Mouse (Mus musculus) monocyte, adult 5-6 weeks (primary cell): ENCODE data around the gene Tenm2. TPM values are rescaled to one million over a fixed set of nuclear protein-coding genes. Genes with fewer than 3 reads are reported as not detected.

Source experiments
- ATAC-seq: fragments of 153-309, 156-312 bp; replicated peaks from 2 replicates; pipeline ENCODE4 v1.8.0; 2017; ENCODE audit warnings: mild to moderate bottlenecking; ENCODE audit not compliant: low TSS enrichment, insufficient number of reproducible peaks, severe bottlenecking, poor library complexity, low FRiP score
- total RNA-seq: library from RNA; stranded (forward); fragments of 200-1000, 200-491, 200-594 nt; gene quantifications from 3 replicates; pipeline ENCODE4 v1.2.3, GENCODE M21; 2017

The Tenm2 gene
- total RNA-seq, 1 experiment from 2014 or later: not detected

- no peak for ATAC-seq
These were observed 1082.3 kb downstream of the Tenm2 start for GRCm38 (mm10) chr11:36153450-36153849.

- no peak for ATAC-seq
These were observed 1082.8 kb downstream of the Tenm2 start for GRCm38 (mm10) chr11:36153011-36153410.

DNA sequence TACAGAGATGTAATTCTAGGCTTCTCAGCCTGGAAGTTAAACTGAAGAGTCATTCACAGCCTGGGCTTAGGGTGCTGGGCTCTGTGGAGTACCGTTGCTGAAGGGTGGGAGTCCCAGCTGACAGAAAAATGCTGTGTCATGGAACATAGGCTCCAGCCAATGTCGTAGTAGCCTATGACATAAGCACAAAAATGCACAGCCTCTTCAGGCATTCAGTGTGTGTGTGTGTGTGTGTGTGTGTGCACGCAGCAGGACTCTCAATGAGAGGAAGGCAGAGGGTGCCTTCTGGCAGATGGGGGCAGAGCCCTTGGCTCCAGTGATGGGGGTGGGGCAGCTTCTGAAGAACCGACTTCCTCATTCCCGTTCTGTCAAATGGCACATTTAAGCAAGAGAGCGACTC, 1083.5 kb downstream of the Tenm2 start:
- ATAC-seq: no peak

- ATAC-seq: no peak
These were observed 1086.7 kb downstream of the Tenm2 start for GRCm38 (mm10) chr11:36149092-36149491.

- no peak for ATAC-seq
These were observed 1090.7 kb downstream of the Tenm2 start for GRCm38 (mm10) chr11:36145057-36145456.

DNA sequence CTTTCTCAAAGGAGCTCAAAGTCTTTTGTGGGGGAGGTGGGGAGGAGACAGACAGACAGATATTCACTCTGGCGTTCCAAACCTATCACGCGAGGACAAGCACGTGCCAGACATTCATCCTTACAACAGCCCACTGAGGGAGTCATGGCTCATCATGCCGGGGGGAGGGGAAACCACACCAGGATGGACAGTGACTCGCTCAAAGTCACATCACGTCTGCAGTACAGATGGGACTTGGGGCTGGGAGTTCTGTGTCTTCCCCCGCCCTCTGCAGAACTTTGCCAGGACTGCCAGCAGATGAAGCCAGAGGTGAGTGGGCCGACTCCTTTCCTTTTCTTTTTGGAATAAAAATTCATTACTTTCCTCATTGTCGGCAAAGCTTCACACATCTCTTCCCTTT, 1095.4 kb downstream of the Tenm2 start:
- ATAC-seq: no peak

DNA sequence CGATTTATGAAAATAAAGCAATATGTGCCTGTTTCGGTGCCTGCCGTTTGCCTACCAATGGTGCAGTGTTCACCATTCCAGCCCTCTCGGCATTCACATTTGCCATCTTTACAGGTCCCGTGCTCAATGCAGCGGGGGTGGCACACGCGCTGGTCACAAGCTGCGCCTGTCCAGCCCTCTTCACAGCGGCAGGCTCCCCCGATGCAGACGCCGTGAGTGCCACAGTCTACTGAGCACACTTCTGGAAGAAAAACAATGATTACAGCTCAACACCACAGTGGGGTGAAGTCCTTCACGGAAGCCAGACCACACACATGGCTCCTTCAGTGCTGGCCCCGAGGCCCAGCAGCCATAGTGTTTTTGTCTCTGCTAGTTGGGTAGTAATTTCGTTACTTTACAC, 1096.2 kb downstream of the Tenm2 start:
- no peak for ATAC-seq

- ATAC-seq: no peak
These were observed 1097.9 kb downstream of the Tenm2 start for GRCm38 (mm10) chr11:36137840-36138239.

DNA sequence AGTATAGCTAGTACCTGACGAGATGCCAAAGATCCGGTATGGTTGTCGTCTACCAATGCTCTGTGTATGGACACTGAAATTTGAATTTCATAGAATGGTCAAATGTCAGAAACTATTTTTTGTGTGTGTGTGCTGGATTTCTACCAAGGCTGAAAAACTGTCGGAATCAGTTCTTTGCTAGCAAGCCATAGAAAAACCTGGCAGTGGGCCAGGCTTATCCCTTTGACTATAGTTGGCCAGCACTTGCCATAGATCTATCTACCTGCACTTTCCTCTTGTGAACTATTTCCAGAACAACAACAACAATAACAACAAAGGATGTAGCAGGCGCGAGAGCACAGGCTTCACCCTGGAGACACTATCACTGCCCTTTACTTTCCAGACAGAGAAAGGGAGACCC, 1098.5 kb downstream of the Tenm2 start:
- no peak for ATAC-seq

- ATAC-seq: no peak
These were observed 1101.1 kb downstream of the Tenm2 start for GRCm38 (mm10) chr11:36134645-36135044.

DNA sequence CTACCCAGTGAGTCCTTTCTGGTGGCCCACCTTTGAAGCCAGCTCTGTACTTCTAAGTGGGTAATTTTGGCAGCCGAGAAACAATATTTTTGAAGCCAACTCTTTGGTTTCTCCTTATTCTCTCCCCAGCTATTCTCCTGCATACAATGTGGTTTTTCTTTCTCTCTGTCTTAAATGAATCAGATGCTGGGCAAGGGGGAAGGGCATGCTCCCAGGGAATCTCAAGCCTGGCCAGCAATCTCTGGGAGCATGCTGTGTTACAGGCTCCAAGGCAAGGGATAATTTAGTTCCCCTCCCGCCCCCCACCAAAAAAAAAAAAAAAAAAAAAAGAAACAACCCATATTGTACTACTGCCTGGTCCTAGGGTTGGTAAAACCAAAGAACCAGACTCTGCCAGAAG, 1112.5 kb downstream of the Tenm2 start:
- ATAC-seq: no peak

GRCm38 (mm10) chr11:36121410-36121929, 1114.3 kb downstream of the Tenm2 start:
- no peak for ATAC-seq

DNA sequence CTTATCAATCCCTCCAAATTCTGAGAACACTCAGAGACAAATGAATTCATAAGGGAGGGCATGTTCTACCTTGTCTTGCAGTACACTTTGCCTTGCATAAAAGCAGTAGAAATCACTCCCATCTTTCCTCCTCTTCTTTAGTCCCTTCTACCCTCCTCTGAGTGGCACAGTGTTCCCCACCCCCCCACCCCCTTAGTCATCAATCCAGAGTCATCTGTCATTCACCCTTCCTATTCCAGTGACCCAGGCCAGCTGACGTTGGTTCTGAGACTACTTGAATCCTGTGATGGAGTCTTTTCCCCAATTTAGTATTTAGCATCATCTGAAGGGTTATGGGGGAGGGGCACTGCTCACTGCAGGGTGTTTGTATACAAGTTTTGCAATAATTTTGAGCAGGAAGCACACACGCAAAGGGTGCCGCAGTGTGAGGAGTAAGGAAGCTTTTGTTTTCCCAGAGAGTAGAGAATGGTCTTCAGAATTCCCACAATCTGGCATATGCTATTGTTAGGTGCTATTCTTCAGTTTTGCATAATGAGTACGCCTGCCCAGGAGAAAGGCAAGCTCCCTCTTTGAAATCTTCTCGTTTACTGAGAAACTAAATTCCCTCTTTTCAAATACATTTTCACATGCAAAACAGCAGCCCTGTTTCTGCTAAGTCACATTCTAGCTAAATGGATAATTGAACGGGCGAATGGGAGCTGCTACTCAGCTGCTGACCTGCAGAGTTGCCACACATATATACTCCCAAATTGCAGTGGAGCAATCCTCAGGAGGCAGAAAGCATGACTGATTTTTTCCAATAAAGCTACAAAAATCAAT, 1115.0 kb downstream of the Tenm2 start:
- no peak for ATAC-seq

GRCm38 (mm10) chr11:36113326-36113725, 1122.4 kb downstream of the Tenm2 start:
- no peak for ATAC-seq

GRCm38 (mm10) chr11:36108970-36109731, 1126.6 kb downstream of the Tenm2 start:
- ATAC-seq: no peak

- ATAC-seq: no peak
These were observed 1127.9 kb downstream of the Tenm2 start for GRCm38 (mm10) chr11:36107840-36108239.

DNA sequence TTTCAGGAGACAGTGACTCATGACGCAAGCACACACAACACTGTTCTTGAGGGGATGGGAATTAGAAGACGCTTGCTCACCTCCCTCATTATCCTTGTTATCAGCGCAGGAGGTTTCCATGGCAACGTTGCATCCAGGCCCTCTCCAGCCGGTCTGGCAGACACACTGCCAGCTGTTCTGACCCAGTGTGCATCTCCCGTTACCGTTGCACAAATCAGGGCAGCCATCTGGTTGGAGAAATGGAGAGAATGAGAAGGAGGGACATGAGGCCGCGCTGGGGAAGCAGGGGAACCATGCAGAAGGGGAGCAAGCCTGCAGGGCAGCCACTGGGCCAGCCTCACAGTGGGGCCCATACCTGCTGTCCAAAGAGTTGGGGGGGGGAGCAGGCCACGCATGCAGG, 1129.1 kb downstream of the Tenm2 start:
- ATAC-seq: no peak

DNA sequence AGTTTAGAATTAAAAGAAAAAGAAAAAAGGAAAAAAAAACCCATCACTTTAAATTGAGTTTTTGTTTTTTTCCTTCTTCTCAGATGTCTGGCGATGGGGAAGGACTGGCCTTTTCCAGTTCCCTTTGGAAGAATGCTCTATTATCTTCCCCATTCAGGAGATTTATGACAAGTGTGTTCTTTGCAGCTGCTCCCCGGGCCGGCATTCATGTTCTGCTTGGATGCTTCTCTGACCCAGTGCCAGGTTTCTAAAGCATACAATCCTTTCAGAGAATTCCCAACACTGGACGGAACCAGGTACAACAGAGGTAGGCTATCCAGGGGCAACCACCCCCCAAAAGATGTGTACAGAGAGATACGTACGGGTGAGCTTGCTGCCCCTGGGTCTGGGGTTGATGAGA, 1132.2 kb downstream of the Tenm2 start:
- ATAC-seq: no peak

DNA sequence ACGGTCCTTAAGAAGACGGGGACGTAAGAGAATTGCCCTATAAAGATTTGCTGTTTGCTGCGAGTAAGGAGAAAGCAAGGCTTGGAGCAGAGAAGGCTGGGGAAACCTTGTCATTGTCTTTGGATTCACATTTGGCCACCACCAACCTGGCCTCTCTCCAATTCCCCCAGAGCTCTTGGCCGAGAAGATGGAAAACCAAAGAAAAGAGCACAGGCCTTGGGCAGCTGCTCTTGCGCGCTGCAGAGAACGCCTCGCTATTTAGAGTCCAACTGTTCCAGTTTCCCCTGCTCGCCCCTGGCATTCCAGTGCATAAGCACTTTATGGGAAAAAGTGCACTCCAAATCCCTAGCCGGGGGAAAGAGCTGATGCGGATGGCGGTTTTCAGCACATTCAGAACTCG, 1139.5 kb downstream of the Tenm2 start:
- ATAC-seq: no peak

DNA sequence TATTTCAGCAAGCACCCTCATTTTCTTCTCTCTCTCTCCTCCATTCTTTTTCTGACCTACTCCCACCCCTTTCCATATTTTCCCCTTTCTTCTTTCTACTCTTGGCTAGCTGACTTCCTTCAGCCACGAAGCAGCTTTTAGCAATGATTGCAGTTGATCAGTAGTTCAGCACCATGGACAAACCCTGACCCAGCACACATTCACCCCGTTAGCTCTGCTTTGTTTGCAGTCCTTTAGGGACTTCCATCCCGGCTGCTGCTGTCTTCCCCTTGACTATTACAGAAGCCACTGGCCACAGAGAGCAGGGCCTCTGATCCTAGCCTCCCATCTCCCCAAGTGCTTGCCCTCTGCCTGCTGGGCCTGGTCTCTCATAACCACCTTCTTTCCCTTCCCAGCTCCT, 1145.6 kb downstream of the Tenm2 start:
- no peak for ATAC-seq
